In the genomic region with DNA sequence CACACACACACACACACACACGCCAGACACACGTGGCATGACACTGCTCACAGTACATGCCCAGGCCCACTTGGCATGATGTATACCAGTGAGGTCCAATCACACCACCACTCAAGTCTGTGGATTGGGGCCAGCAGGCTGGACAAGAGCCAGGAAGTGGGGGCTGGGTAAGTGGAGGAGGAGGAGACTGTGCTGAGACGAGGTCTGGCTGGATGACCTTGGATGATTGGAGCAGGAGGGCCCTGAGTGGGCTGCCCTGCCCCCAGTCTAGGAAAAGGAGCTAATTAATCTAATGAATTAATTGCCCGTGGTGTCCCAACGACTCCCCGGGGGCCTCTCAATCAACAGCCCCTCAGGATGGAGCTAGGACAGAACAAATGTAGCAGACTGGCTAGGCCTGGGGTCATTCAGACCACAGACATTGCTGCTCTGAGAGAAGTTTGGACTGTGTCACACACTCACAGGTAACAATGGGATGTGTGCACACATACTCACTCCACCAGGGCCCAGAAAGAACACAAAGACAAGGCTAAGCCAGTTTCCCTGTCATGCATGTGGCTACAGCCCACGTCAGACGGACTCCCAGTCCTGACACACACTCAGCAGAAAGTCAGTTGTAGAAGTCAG, we compare ENCODE assay signal across 11 mouse cellular contexts. TPM values are rescaled to one million over a fixed set of nuclear protein-coding genes. Genes with fewer than 3 reads are reported as not detected.
A peak's percentile ranks its signal among the peaks of the same experiment; 100 is the strongest.
DNase-seq lines count a peak whose midpoint lies in the region; ATAC-seq lines count a peak whose summit lies in the region.
"Had no signal": no experiment of that assay in that cellular context is flagged by ENCODE, and none has a peak within 500 bp of the region (broad histone marks: within the 10 kb centered on the region; RNA-seq: fewer than 3 reads in every experiment).

No protein-coding gene starts in this region.

- H3K4me1 ChIP-seq in heart, embryonic 11.5 days (ENCODE audit: control insufficient read depth, insufficient read depth, low read length), result no peaks in the 10 kb centered on the region
- no peaks in the 10 kb centered on the region for H3K4me1 ChIP-seq in stomach, embryonic 16.5 days (ENCODE audit: control insufficient read depth, insufficient read depth, low read length)

- H3K27ac ChIP-seq in heart, embryonic 11.5 days (ENCODE audit: low read depth, low read length), result no peak overlapping the region
- H3K27ac ChIP-seq in stomach, embryonic 16.5 days (ENCODE audit: low read length), result no peak overlapping the region
- H3K27ac ChIP-seq: macrophage had no signal

- 0 out of 2 replicates have a peak, but pooled peaks have one; percentile 37 for ATAC-seq in heart, embryonic 11.5 days (replicated peaks; ENCODE audit: insufficient number of reproducible peaks, low FRiP score, low TSS enrichment)
- 0 out of 2 replicates have a peak, but pooled peaks have one; percentile 31 for ATAC-seq in stomach, embryonic 16.5 days (ENCODE audit: insufficient read depth, low FRiP score)
- ATAC-seq in inflammation-experienced regulatory T-cells, adult 6 months, result no peak

- no peak overlapping the region for H3K4me3 ChIP-seq in heart, embryonic 11.5 days (ENCODE audit: low read depth, low read length)
- no peak overlapping the region for H3K4me3 ChIP-seq in stomach, embryonic 16.5 days (replicated peaks; ENCODE audit: low read length)

- H3K9me3 ChIP-seq in heart, embryonic 11.5 days (replicated peaks; ENCODE audit: control insufficient read depth, low read length), result no peaks in the 10 kb centered on the region
- no peaks in the 10 kb centered on the region for H3K9me3 ChIP-seq in stomach, embryonic 16.5 days (replicated peaks; ENCODE audit: control insufficient read depth, low read length)

- no peaks in the 10 kb centered on the region for H3K36me3 ChIP-seq in heart, embryonic 11.5 days (ENCODE audit: control insufficient read depth, insufficient read depth, low read length)
- H3K36me3 ChIP-seq in stomach, embryonic 16.5 days (ENCODE audit: control insufficient read depth, insufficient read depth, low read length), result no peaks in the 10 kb centered on the region

- no peak overlapping the region for H3K4me2 ChIP-seq in heart, embryonic 11.5 days
- H3K4me2 ChIP-seq in stomach, embryonic 16.5 days (ENCODE audit: low read depth, low read length), result no peak overlapping the region

- peaks cover 18% of the 10 kb centered on the region for H3K27me3 ChIP-seq in heart, embryonic 11.5 days (ENCODE audit: control insufficient read depth, insufficient read depth, low read length)
- peaks cover 9% of the 10 kb centered on the region; the same call in 1 of the 2 replicates for H3K27me3 ChIP-seq in stomach, embryonic 16.5 days (ENCODE audit: control insufficient read depth, insufficient read depth, low read length)

- H3K9ac ChIP-seq in heart, embryonic 11.5 days (ENCODE audit: low read depth, low read length), result no peak overlapping the region
- H3K9ac ChIP-seq in stomach, embryonic 16.5 days (ENCODE audit: low read length), result no peak overlapping the region

- no peak for DNase-seq in heart, adult 18-20 months
- DNase-seq in right cerebral cortex, postnatal 4 days, result peak; percentile 64
- DNase-seq in right cerebral cortex, postnatal 25 days, result no peak
- DNase-seq in kidney, postnatal 10 days, result peak; percentile 70
- DNase-seq in yolk sac, embryonic 10.5 days (ENCODE audit: low spot score), result no peak
- DNase-seq: gastrocnemius, postnatal 25 days; thymus, postnatal 25 days had no signal

- WGBS in heart, embryonic 11.5 days (ENCODE audit: insufficient replicate concordance), result 60% methylated on average over 8 of the region's 8 CpGs
- WGBS in stomach, embryonic 16.5 days, result 59% methylated on average over 8 of the region's 8 CpGs

RNA-seq across cellular contexts. Expression of gene Iglon5, which starts 7.7 kb away (rescaled TPM):
- polyA plus RNA-seq in heart, embryonic 11.5 days (2014; fragmentation: Nextera tagmentation; extraction: Ambion mirVana), result 0.10 and 0.11 TPM in 2 replicates
- total RNA-seq in heart, adult 18-20 months (2021), result under 1 TPM in 1 of 2 experiments, not detected in 1; 0.36 TPM
- polyA plus RNA-seq in stomach, embryonic 16.5 days (2015; fragmentation: Nextera tagmentation; extraction: Ambion mirVana), result 0.30 and 0.39 TPM in 2 replicates
- under 1 TPM in 2 of 3 experiments, not detected in 1; 0.15 to 0.36 TPM for polyA plus RNA-seq in inflammation-experienced regulatory T-cells, adult 6 months (2017; shearing (Covaris generic))
- polyA plus RNA-seq: macrophage had no signal

RNA-seq across cellular contexts. Expression of gene Vsig10l, which starts 19.3 kb away (rescaled TPM):
- 0.99 and 1.9 TPM in 2 replicates for polyA plus RNA-seq in heart, embryonic 11.5 days (2014; fragmentation: Nextera tagmentation; extraction: Ambion mirVana)
- 1 to 10 TPM in 1 of 2 experiments, under 1 TPM in 1; 0.69 to 1.3 TPM for total RNA-seq in heart, adult 18-20 months (2021)
- 17.7 and 28.7 TPM in 2 replicates for polyA plus RNA-seq in stomach, embryonic 16.5 days (2015; fragmentation: Nextera tagmentation; extraction: Ambion mirVana)
- polyA plus RNA-seq in inflammation-experienced regulatory T-cells, adult 6 months (2017; shearing (Covaris generic)), result 1 to 10 TPM; 2.4 to 6.8 (median 2.9) TPM

RNA-seq across cellular contexts. Expression of gene 4931406B18Rik, which starts 23.5 kb away (rescaled TPM):
- not detected in 2 replicates for polyA plus RNA-seq in heart, embryonic 11.5 days (2014; fragmentation: Nextera tagmentation; extraction: Ambion mirVana)
- not detected for total RNA-seq in heart, adult 18-20 months (2021)
- not detected in 2 replicates for polyA plus RNA-seq in stomach, embryonic 16.5 days (2015; fragmentation: Nextera tagmentation; extraction: Ambion mirVana)
- not detected for polyA plus RNA-seq in inflammation-experienced regulatory T-cells, adult 6 months (2017; shearing (Covaris generic))
- total RNA-seq: gastrocnemius, postnatal 25 days had no signal
- polyA plus RNA-seq: macrophage had no signal

RNA-seq across cellular contexts. Expression of gene Gm45233, which starts 38.3 kb away (rescaled TPM):
- polyA plus RNA-seq in heart, embryonic 11.5 days (2014; fragmentation: Nextera tagmentation; extraction: Ambion mirVana), result not detected in 2 replicates
- total RNA-seq in heart, adult 18-20 months (2021), result under 1 TPM in 1 of 2 experiments, not detected in 1; 0.60 TPM
- polyA plus RNA-seq in stomach, embryonic 16.5 days (2015; fragmentation: Nextera tagmentation; extraction: Ambion mirVana), result 0.62 TPM in 1 of 2 replicates, not detected in the other
- polyA plus RNA-seq in inflammation-experienced regulatory T-cells, adult 6 months (2017; shearing (Covaris generic)), result not detected
- polyA plus RNA-seq: macrophage had no signal

RNA-seq across cellular contexts. Expression of gene Etfb, which starts 38.3 kb away (rescaled TPM):
- polyA plus RNA-seq in heart, embryonic 11.5 days (2014; fragmentation: Nextera tagmentation; extraction: Ambion mirVana), result 538 and 556 TPM in 2 replicates
- 1,000 to 10,000 TPM; 1,290 to 1,427 TPM for total RNA-seq in heart, adult 18-20 months (2021)
- polyA plus RNA-seq in stomach, embryonic 16.5 days (2015; fragmentation: Nextera tagmentation; extraction: Ambion mirVana), result 365 and 382 TPM in 2 replicates
- 100 to 1,000 TPM; 173 to 290 (median 214) TPM for polyA plus RNA-seq in inflammation-experienced regulatory T-cells, adult 6 months (2017; shearing (Covaris generic))

Comparison
In these comparisons a context has a peak if more than half of its experiments do, and no peak if none do; other contexts are left out.
1. DNase-seq: peak in right cerebral cortex, postnatal 4 days (single experiment) and kidney, postnatal 10 days (single experiment); none in heart, adult 18-20 months (0 of 2), right cerebral cortex, postnatal 25 days (single experiment) and yolk sac, embryonic 10.5 days (single experiment).